Mouse (Mus musculus) heart, postnatal 0 days (tissue): ENCODE data around the gene Mfap5. TPM values are rescaled to one million over a fixed set of nuclear protein-coding genes. Genes with fewer than 3 reads are reported as not detected.

Source experiments
- ATAC-seq: fragments of 200-750 bp; cut with Nextera tagmentation; 2 replicates; pipeline ENCODE4 v1.8.0; 2017; ENCODE audit warnings: low read depth, moderate number of reproducible peaks, moderate library complexity; ENCODE audit not compliant: insufficient read depth
- DNase-seq: peaks from one replicate; pipeline ENCODE4 v3.0.0-alpha.2; 2016; ENCODE audit warnings: low spot score
- H3K27ac ChIP-seq: fragments of 300-500 bp; sonication (generic); 2 replicates; pipeline ENCODE4 v1.5.1; 2014; ENCODE audit warnings: low read depth, mild to moderate bottlenecking
- H3K27me3 ChIP-seq: fragments of 300-500 bp; sonication (generic); 2 replicates; pipeline ENCODE4 v1.6.1; 2014; ENCODE audit warnings: low read length, mixed read lengths; ENCODE audit not compliant: control insufficient read depth, insufficient read depth
- H3K36me3 ChIP-seq: fragments of 300-500 bp; sonication (generic); replicated peaks from 2 replicates; pipeline ENCODE4 v1.6.1; 2014; ENCODE audit warnings: low read length, mixed read lengths; ENCODE audit not compliant: control insufficient read depth, insufficient read depth
- H3K4me1 ChIP-seq: fragments of 300-500 bp; sonication (generic); 2 replicates; pipeline ENCODE4 v1.6.1; 2014; ENCODE audit warnings: antibody characterized with exemption; ENCODE audit not compliant: control insufficient read depth, insufficient read depth
- H3K4me2 ChIP-seq: fragments of 300-500 bp; sonication (generic); 2 replicates; pipeline ENCODE4 v1.6.1; 2014; ENCODE audit warnings: low read depth, mild to moderate bottlenecking, low read length, moderate library complexity
- H3K4me3 ChIP-seq: fragments of 300-500 bp; sonication (generic); 2 replicates; pipeline ENCODE4 v1.5.1; 2014; ENCODE audit warnings: low read depth, low read length
- H3K9ac ChIP-seq: fragments of 300-500 bp; sonication (generic); replicated peaks from 2 replicates; pipeline ENCODE4 v1.6.1; 2014; ENCODE audit warnings: low read depth, low read length, mixed read lengths
- H3K9me3 ChIP-seq: fragments of 300-500 bp; sonication (generic); replicated peaks from 2 replicates; pipeline ENCODE4 v1.6.1; 2016; ENCODE audit warnings: low read length; ENCODE audit not compliant: control insufficient read depth
- CTCF ChIP-seq: IDR thresholded peaks from 2 replicates; pipeline ENCODE4 v1.5.1; 2016; ENCODE audit warnings: antibody characterized with exemption, control low read depth, low read depth
- EP300 ChIP-seq: IDR thresholded peaks from 2 replicates; pipeline ENCODE4 v1.6.1; 2016; ENCODE audit warnings: antibody characterized with exemption, low read depth
- WGBS: fragments of 180-500 bp; shearing (Covaris S2); extraction: QIAGEN DNeasy Blood & Tissue Kit; methylation state at CpG from one replicate; pipeline ENCODE4 v1.1.7; 2014; 5-methylcytosine and 5-hydroxymethylcytosine counted together
- polyA plus RNA-seq: library from polyadenylated mRNA; unstranded; fragments of >200 nt; fragmentation: Nextera tagmentation; extraction: Ambion mirVana; gene quantifications from 2 replicates; pipeline ENCODE4 v1.2.1, GENCODE M21; 2015
- total RNA-seq: library from RNA; depleted of rRNA; stranded (reverse); fragments of >200 nt; gene quantifications from 2 replicates; pipeline ENCODE4 v1.2.3, GENCODE M21; 2014; ENCODE audit warnings: low replicate concordance

Gene Mfap5
- total and polyA plus RNA-seq, 2 experiments from 2014 or later: 39.4 to 61.1 TPM

DNA sequence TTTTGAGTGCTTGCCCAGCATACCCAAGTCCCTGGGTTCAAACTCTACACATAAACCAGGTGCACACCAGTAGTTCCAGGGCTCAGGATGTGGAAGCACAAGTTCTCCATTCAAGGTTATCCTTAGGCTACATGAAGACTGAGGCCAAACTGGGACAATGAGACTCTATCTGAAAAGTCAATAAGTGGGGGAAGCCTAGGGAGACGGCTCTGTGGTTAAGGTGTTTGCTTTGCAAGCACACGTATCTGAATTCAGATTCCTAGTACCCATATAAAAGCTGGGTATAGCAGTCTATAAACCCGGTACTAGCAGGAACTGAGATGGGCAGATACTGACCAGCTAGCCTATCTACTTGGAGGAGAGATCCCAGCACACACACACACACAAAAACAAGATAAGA is 27.6 kb upstream of the Mfap5 start:
- H3K4me1 ChIP-seq: no peaks in the 10 kb centered on the region
- no peak overlapping the region for H3K4me3 ChIP-seq
- DNase-seq (no peak), ATAC-seq (no peak)
- WGBS: 55% methylated on average over 3 of the region's 3 CpGs
- H3K36me3 ChIP-seq: no peaks in the 10 kb centered on the region
- TF ChIP-seq EP300 (no peak), CTCF (no peak)
- H3K9ac ChIP-seq: no peak overlapping the region
- no peak overlapping the region for H3K4me2 ChIP-seq
- H3K27ac ChIP-seq: no peak overlapping the region
- no peaks in the 10 kb centered on the region for H3K27me3 ChIP-seq
- no peaks in the 10 kb centered on the region for H3K9me3 ChIP-seq

DNA sequence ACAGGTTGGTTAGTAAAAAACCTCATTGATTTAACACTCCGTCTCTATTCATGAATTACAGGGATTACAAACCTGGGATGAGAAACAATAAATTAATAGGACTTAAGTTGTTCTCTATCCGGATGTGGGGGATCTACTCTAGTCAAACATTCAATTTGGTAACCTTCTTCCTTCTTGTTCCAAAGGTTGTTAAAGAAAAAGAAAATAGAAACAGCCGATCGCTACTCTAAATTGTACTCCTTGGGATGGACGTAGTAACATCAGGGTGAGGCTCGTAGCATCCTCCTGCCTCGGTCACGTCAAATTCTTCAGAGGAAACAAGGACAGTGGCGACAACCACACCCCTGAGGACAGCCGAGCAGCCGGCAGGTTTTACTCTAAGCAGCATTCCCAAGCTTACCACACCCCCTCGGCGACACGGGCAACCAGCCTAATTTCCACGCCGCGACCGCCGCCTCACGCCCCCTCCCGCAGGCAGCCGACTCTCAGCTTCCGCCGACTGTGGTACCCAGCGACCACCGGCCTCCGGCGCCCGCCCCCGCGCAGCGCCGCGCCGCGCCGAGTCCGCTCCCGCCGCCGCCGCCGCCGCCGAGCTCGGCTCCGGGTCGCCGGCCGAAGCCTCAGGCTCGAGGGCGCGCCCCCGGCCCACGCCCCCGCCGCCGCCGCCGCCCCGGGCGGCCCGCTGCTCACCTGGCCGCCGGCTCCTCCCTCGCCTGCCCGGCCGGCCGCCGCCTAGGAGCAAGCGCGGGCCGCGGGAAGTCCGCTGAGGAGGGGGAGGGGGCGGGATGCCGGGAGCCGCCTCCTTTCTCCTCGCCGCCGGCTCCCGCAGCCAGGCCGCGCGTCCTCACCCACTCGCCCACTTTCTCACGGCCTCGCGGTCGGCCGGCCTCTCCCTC is 20.0 kb upstream of the Mfap5 start:
- Histone ChIP-seq H3K36me3 (no peaks in the 10 kb centered on the region), H3K4me1 (0 out of 2 replicates have a peak, but pooled peaks cover 4% of the 10 kb centered on the region), H3K9ac (0 out of 2 replicates have a peak overlapping the region, but pooled peaks have one; percentile 35), H3K4me2 (peak overlapping the region; percentile 94), H3K27ac (no peak overlapping the region), H3K27me3 (peaks cover 54% of the 10 kb centered on the region), H3K9me3 (no peaks in the 10 kb centered on the region), H3K4me3 (peak overlapping the region; percentile 64)
- ATAC-seq: peak; percentile 41; the same call in 1 of the 2 replicates
- no peak for DNase-seq
- WGBS: 4% methylated on average over 38 of the region's 91 CpGs
- no peak for TF ChIP-seq CTCF
- TF ChIP-seq EP300: no peak

- TF ChIP-seq CTCF: no peak
- TF ChIP-seq EP300: no peak
- Histone ChIP-seq H3K9ac (0 out of 2 replicates have a peak overlapping the region, but pooled peaks have one; percentile 35), H3K9me3 (no peaks in the 10 kb centered on the region), H3K27me3 (peaks cover 54% of the 10 kb centered on the region), H3K27ac (no peak overlapping the region), H3K36me3 (no peaks in the 10 kb centered on the region), H3K4me1 (0 out of 2 replicates have a peak, but pooled peaks cover 9% of the 10 kb centered on the region), H3K4me3 (peak overlapping the region; percentile 64), H3K4me2 (peak overlapping the region; percentile 94)
- ATAC-seq: peak; percentile 50
- DNase-seq: no peak
- WGBS: 2% methylated on average over 65 of the region's 111 CpGs
These were observed 19.1 kb upstream of the Mfap5 start for GRCm38 (mm10) chr6:122486297-122487117.

DNA sequence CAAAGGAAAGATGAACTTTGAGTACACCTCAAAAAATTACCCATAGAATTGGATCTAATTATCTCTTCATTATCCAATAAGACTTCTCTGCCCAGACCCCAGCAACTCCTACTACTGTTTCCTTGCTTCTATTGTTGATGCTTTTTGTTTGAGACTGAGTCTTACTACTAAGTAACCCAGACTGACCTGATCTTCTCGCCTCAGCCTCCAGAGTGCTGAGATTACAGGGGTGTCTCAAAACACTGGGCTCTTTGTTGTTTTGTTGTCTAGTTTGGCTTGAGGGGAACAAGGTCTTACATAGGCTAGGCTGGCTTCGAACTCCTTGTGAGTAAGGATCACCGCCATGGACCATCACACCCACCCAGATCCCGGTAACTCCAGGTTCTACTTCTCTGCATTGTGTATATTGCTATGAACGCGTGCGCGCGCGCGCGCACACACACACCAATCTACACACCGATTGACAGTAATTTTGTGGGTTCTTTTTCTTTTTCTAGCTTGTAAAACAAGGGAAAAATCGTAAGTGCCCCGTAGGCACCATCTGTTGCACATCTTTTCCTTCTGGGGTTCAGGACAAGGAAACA is 14.6 kb upstream of the Mfap5 start:
- H3K4me2 ChIP-seq: peak overlapping the region; percentile 66
- WGBS: 19% methylated on average over 15 of the region's 15 CpGs
- H3K9me3 ChIP-seq: no peaks in the 10 kb centered on the region
- H3K27me3 ChIP-seq: peaks cover 33% of the 10 kb centered on the region
- DNase-seq (no peak), ATAC-seq (no peak)
- 0 out of 2 replicates have a peak, but pooled peaks cover 5% of the 10 kb centered on the region for H3K4me1 ChIP-seq
- peak overlapping the region; percentile 40 for H3K9ac ChIP-seq
- H3K4me3 ChIP-seq: peak overlapping the region; percentile 47
- no peak overlapping the region for H3K27ac ChIP-seq
- H3K36me3 ChIP-seq: no peaks in the 10 kb centered on the region
- TF ChIP-seq CTCF (no peak), EP300 (no peak)

DNA sequence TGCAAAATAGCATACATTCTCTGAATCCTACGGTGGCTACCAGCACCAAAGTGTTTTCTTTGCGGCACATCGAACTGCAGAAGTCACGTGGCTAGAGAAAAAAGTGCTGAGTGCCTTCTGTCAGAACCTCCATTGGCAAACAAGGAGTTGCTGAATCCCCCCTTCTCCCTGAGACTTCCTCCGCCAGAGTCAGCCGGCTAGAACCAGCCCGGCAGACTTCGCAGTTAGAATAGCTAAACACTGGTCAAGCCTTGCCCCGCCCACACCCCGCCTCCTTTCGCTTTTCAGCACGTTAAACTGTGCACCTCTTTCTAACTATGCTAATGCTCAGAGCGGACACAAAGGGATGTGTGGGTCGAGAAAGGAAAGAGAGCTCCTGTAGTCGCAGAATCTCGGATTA is 14.1 kb upstream of the Mfap5 start:
- ATAC-seq (peak; percentile 86), DNase-seq (peak; percentile 79)
- Histone ChIP-seq H3K36me3 (no peaks in the 10 kb centered on the region), H3K9me3 (no peaks in the 10 kb centered on the region), H3K9ac (peak overlapping the region; percentile 40), H3K4me2 (peak overlapping the region; percentile 66), H3K27ac (no peak overlapping the region), H3K27me3 (peaks cover 34% of the 10 kb centered on the region), H3K4me3 (peak overlapping the region; percentile 47), H3K4me1 (0 out of 2 replicates have a peak, but pooled peaks cover 5% of the 10 kb centered on the region)
- 0% methylated on average over 16 of the region's 16 CpGs for WGBS
- TF ChIP-seq EP300 (no peak), CTCF (no peak)
